Mouse (Mus musculus) cerebellum, postnatal 14 days (tissue): ENCODE results near the gene Olfr921.

Experiments
- DNase-seq, 2 experiments: peaks; one replicate each; pipeline ENCODE4 v3.0.0; 2021; ENCODE audit warnings: mixed read lengths in 2 of 2

The Olfr921 gene

GRCm38 (mm10) chr9:38772768-38773167 lies at the start of gene Olfr921:
Gene Olfr921 (plus strand): TSS chr9:38773068.
- no peak for DNase-seq

GRCm38 (mm10) chr9:38724044-38724443 lies 48.8 kb upstream of the Olfr921 start:
- no peak for DNase-seq

- DNase-seq = no peak
These were observed 44.6 kb upstream of the Olfr921 start for GRCm38 (mm10) chr9:38728218-38728617.

GRCm38 (mm10) chr9:38741408-38741807 lies 31.5 kb upstream of the Olfr921 start:
- DNase-seq = no peak

- no peak for DNase-seq
These were observed 28.1 kb upstream of the Olfr921 start for GRCm38 (mm10) chr9:38744619-38745315.

GRCm38 (mm10) chr9:38751999-38752398 lies 20.9 kb upstream of the Olfr921 start, which contains the start of gene Olfr920:
Gene Olfr920 (plus strand): TSS chr9:38752299.
- DNase-seq = no peak

- no peak for DNase-seq
These were observed 19.8 kb downstream of the Olfr921 start for GRCm38 (mm10) chr9:38792689-38793088.

GRCm38 (mm10) chr9:38805696-38806095 lies 32.8 kb downstream of the Olfr921 start:
- DNase-seq = no peak

- DNase-seq = no peak
These were observed 41.4 kb downstream of the Olfr921 start, which contains the start of gene Olfr922 for GRCm38 (mm10) chr9:38814314-38814713. Gene Olfr922 (plus strand): TSS chr9:38814614.

GRCm38 (mm10) chr9:38815458-38815986 lies 42.7 kb downstream of the Olfr921 start:
- no peak for DNase-seq

GRCm38 (mm10) chr9:38826245-38826644 lies 53.4 kb downstream of the Olfr921 start, which contains the start of gene Olfr923:
Gene Olfr923 (plus strand): TSS chr9:38826545.
- DNase-seq = no peak
